ENCODE assay signal across 19 mouse cellular contexts in genomic region chr7:84343160-84343559, GRCm38 (mm10).
A peak's percentile ranks its signal among the peaks of the same experiment; 100 is the strongest.
DNase-seq lines count a peak whose midpoint lies in the region; ATAC-seq and TF ChIP-seq lines count a peak whose summit lies in the region.
"Had no signal": no experiment of that assay in that cellular context is flagged by ENCODE, and none has a peak within 500 bp of the region (broad histone marks: within the 10 kb centered on the region; RNA-seq: fewer than 3 reads in every experiment).

No protein-coding gene starts in this region.

- no peak for ATAC-seq in CD4-positive, CD25-positive, alpha-beta regulatory T cell, adult 4 months
- ATAC-seq in Patski: no peak
- ATAC-seq in erythroid progenitor cell, adult 5-6 weeks (replicated peaks; ENCODE audit: low FRiP score, poor library complexity, severe bottlenecking): no peak

- TF ChIP-seq CTCF in layer of hippocampus, adult 2 months (conservative IDR thresholded peaks at IDR 0.05): peak; percentile 62
- TF ChIP-seq CTCF in Patski (IDR thresholded peaks at IDR 0.05): peak; percentile 52

- CTCF ChIA-PET in Patski (lab: Charles Lee): no interaction called here

- POLR2A ChIA-PET in Patski (lab: Charles Lee): no interaction called here

- peak; percentile 20 for DNase-seq in CD4-positive, CD25-positive, alpha-beta regulatory T cell, adult 2 months (ENCODE audit: low read depth, low spot score)
- no peak for DNase-seq in layer of hippocampus, adult 2 months (ENCODE audit: low spot score in 2 of 2)
- DNase-seq in layer of hippocampus, postnatal 36 days: no peak
- DNase-seq in 3T3-L1 (ENCODE audit: low read depth, low spot score): peak; percentile 45
- DNase-seq in Patski (ENCODE audit: low read depth, low spot score): no peak
- no peak for DNase-seq in layer of hippocampus, adult 9-10 months (ENCODE audit: low spot score)
- DNase-seq: cerebellum, adult 11 months; heart, postnatal 10 days; kidney, adult 9 months; spleen, adult 18-20 months; thymus, postnatal 36 days had no signal

- no peak overlapping the region for H3K27ac ChIP-seq in layer of hippocampus, adult 2 months
- H3K27ac ChIP-seq: embryonic facial prominence, embryonic 13.5 days; forebrain, embryonic 10.5 days; hindbrain, embryonic 14.5 days; limb, embryonic 15.5 days; midbrain, embryonic 10.5 days had no signal

- no peaks in the 10 kb centered on the region for H3K27me3 ChIP-seq in Patski
- H3K27me3 ChIP-seq: embryonic facial prominence, embryonic 13.5 days; limb, embryonic 15.5 days had no signal

- in situ Hi-C loops in Patski (cut with MboI; ENCODE audit: low pct_unique_long_range_greater_than_20kb): no loop called here

- H3K4me3 ChIP-seq in layer of hippocampus, adult 2 months: no peak overlapping the region
- H3K4me3 ChIP-seq: embryonic facial prominence, embryonic 13.5 days; forebrain, embryonic 10.5 days; limb, embryonic 15.5 days; midbrain, embryonic 10.5 days; myocyte had no signal

Comparison
In these comparisons a context has a peak if more than half of its experiments do, and no peak if none do; other contexts are left out.
1. DNase-seq: peak in CD4-positive, CD25-positive, alpha-beta regulatory T cell, adult 2 months (single experiment) and 3T3-L1 (single experiment); none in layer of hippocampus, adult 2 months (0 of 2), layer of hippocampus, postnatal 36 days (0 of 2), Patski (single experiment) and layer of hippocampus, adult 9-10 months (single experiment).